Mouse (Mus musculus) pancreas, adult 10 weeks (tissue): ENCODE results near the gene Mup9. TPM values are rescaled to one million over a fixed set of nuclear protein-coding genes. Genes with fewer than 3 reads are reported as not detected.

ENCODE experiments used
- polyA plus RNA-seq: library from polyadenylated mRNA; stranded (reverse); fragments of 350-450 nt; fragmentation: Illumina TruSeq; extraction: RNeasy Lipid Tissue Mini Kit (QIAGEN cat#74804); gene quantifications from one replicate; pipeline ENCODE4 v1.2.3, GENCODE M21; 2015; ENCODE audit warnings: low read depth, low replicate concordance; ENCODE audit not compliant: insufficient read depth

Gene Mup9
- not detected for polyA plus RNA-seq

GRCm38 (mm10) chr4:60421852-60422251 is at the start of gene Mup9:
Gene Mup9, minus strand, starts transcription at chr4:60421952.

Other genes starting within 250 kb of the Mup9 start
- not detected for gene Mup8, start 199.4 kb downstream of the Mup9 start, polyA plus RNA-seq
- gene Mup1, start 80.0 kb upstream of the Mup9 start, polyA plus RNA-seq: not detected
- not detected for gene Mup10, start 160.2 kb upstream of the Mup9 start, polyA plus RNA-seq
- gene Mup11, start 240.5 kb upstream of the Mup9 start, polyA plus RNA-seq: not detected